Mouse (Mus musculus) limb, embryonic 10.5 days (tissue): ENCODE results near the gene Ahcy. TPM values are rescaled to one million over a fixed set of nuclear protein-coding genes. Genes with fewer than 3 reads are reported as not detected.
A peak's percentile ranks its signal among the peaks of the same experiment; 100 is the strongest.
"Not testable (repeated sequence)": the region's sequence is repeated elsewhere in the genome, so short reads cannot be mapped to it uniquely, and the experiment has no call there.

ENCODE experiments used
- DNase-seq: peaks from one replicate; pipeline ENCODE4 v3.0.0-alpha.2; 2017; ENCODE audit warnings: low spot score
- H3K27ac ChIP-seq: fragments of 300-500 bp; sonication (generic); 2 replicates; pipeline ENCODE4 v1.5.1; 2016; ENCODE audit warnings: mild to moderate bottlenecking
- H3K27me3 ChIP-seq: fragments of 300-500 bp; sonication (generic); 2 replicates; pipeline ENCODE4 v1.6.1; 2016; ENCODE audit warnings: low read depth, mild to moderate bottlenecking; ENCODE audit not compliant: poor library complexity, severe bottlenecking
- H3K36me3 ChIP-seq: fragments of 300-500 bp; sonication (generic); 2 replicates; pipeline ENCODE4 v1.6.1; 2016; ENCODE audit warnings: mild to moderate bottlenecking, moderate library complexity
- H3K4me1 ChIP-seq: fragments of 300-500 bp; sonication (generic); 2 replicates; pipeline ENCODE4 v1.6.1; 2016
- H3K4me3 ChIP-seq: fragments of 300-500 bp; sonication (generic); 2 replicates; pipeline ENCODE4 v1.5.1; 2016; ENCODE audit warnings: mild to moderate bottlenecking, moderate library complexity
- H3K9me3 ChIP-seq: fragments of 300-500 bp; sonication (generic); replicated peaks from 2 replicates; pipeline ENCODE4 v1.6.1; 2016; ENCODE audit warnings: mild to moderate bottlenecking
- WGBS: fragments of 180-500 bp; shearing (Covaris S2); methylation state at CpG from one replicate; pipeline ENCODE4 v1.1.7; 2016; 5-methylcytosine and 5-hydroxymethylcytosine counted together
- polyA plus RNA-seq: library from polyadenylated mRNA; unstranded; fragments of >200 nt; fragmentation: Nextera tagmentation; extraction: Ambion mirVana; gene quantifications from 2 replicates; pipeline ENCODE4 v1.2.1, GENCODE M21; 2016

The Ahcy gene
- polyA plus RNA-seq, 1 experiment from 2014 or later, result 156 TPM

- no peak for DNase-seq
- no peaks in the 10 kb centered on the region for H3K27me3 ChIP-seq
- peaks cover 64% of the 10 kb centered on the region for H3K36me3 ChIP-seq
- no peak overlapping the region for H3K4me3 ChIP-seq
- WGBS, result 75% methylated on average over 1 of the region's 1 CpGs
- H3K9me3 ChIP-seq, result no peaks in the 10 kb centered on the region
- H3K27ac ChIP-seq, result no peak overlapping the region
- peaks cover 26% of the 10 kb centered on the region for H3K4me1 ChIP-seq
Measured at GRCm38 (mm10) chr2:155057361-155057760, 16.9 kb downstream of the Ahcy start.

- 79% methylated on average over 5 of the region's 5 CpGs for WGBS
- Histone ChIP-seq H3K36me3 (peaks cover 58% of the 10 kb centered on the region), H3K9me3 (no peaks in the 10 kb centered on the region), H3K27ac (peak overlapping the region; percentile 67; the same call in 1 of the 2 replicates), H3K27me3 (no peaks in the 10 kb centered on the region), H3K4me3 (no peak overlapping the region), H3K4me1 (peaks cover 38% of the 10 kb centered on the region)
- no peak for DNase-seq
Measured at GRCm38 (mm10) chr2:155056076-155056578, 18.2 kb downstream of the Ahcy start.

- peak overlapping the region; percentile 67; the same call in 1 of the 2 replicates for H3K27ac ChIP-seq
- no peaks in the 10 kb centered on the region for H3K27me3 ChIP-seq
- peaks cover 49% of the 10 kb centered on the region for H3K36me3 ChIP-seq
- DNase-seq, result peak; percentile 55
- no peak overlapping the region for H3K4me3 ChIP-seq
- H3K4me1 ChIP-seq, result peaks cover 51% of the 10 kb centered on the region
- H3K9me3 ChIP-seq, result no peaks in the 10 kb centered on the region
- WGBS, result 29% methylated on average over 3 of the region's 3 CpGs
Measured at GRCm38 (mm10) chr2:155054672-155055071, 19.6 kb downstream of the Ahcy start.

- not testable (repeated sequence) for H3K27ac ChIP-seq, H3K4me3 ChIP-seq, H3K27me3 ChIP-seq, H3K9me3 ChIP-seq, DNase-seq
- Histone ChIP-seq H3K36me3 (peaks cover 41% of the 10 kb centered on the region), H3K4me1 (peaks cover 62% of the 10 kb centered on the region)
- WGBS, result 95% methylated on average over 8 of the region's 8 CpGs
Measured at GRCm38 (mm10) chr2:155053512-155053911, 20.8 kb downstream of the Ahcy start.

DNA sequence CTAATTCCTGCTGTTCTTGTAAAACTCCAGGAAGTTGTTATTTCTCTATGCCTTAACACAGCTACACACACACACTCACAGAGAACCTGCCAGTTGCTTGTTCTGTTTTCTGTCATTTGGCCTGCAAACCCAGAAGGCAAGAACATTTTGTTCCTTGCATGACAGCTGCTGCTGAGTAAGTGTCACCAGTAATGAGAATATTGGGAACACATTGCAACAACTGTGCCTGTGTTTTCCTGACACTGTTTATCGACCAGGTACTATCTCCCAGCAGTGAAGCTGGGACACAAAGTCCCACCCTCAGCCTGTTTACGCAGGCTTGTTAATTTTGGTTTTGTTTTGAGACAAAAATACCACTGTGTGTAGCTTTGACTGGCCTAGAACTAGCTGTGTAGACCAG is 21.6 kb downstream of the Ahcy start:
- peaks cover 68% of the 10 kb centered on the region for H3K4me1 ChIP-seq
- H3K27ac ChIP-seq, result peak overlapping the region; percentile 88; the same call in 1 of the 2 replicates
- H3K36me3 ChIP-seq, result peaks cover 38% of the 10 kb centered on the region
- H3K4me3 ChIP-seq, result no peak overlapping the region
- DNase-seq, result no peak
- no peaks in the 10 kb centered on the region for H3K9me3 ChIP-seq
- no peaks in the 10 kb centered on the region for H3K27me3 ChIP-seq
- 58% methylated on average over 2 of the region's 2 CpGs for WGBS

DNA sequence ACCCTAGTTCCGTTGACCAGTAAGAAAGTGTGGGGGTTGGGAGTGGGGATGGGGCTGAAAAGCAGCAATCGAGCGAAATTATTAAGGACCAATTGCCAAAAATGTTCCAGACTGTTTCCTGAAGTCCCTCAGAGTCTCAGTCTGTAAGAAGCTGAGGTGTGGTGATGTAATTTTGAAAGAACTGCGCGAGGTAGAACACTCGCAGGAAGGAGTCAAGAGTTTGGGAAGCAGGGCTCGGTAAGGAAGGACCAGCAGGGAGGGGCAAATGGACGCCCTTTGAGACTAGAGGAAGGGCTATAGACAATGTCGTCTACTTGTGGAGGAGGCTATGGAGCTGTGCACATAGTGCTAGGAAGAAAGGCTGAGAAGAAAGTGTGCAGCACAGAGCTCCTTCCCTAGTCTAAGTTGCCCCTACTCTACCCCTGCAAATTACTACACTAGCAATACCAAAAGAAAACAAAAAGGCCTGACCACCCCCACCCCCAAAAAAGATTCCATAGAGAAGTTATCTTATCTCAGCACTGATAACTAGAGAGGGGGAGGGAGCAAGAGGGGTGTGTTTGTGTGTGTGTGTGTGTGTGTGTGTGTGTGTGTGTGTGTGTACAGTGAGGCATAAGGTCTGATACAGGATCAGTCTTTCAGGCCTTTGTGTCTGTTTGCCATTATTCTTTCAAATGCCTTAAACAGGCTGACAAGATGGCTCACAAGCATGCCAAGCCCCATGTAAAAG is 22.5 kb downstream of the Ahcy start:
- peaks cover 31% of the 10 kb centered on the region for H3K36me3 ChIP-seq
- no peak for DNase-seq
- H3K27ac ChIP-seq, result peak overlapping the region; percentile 88
- WGBS, result 32% methylated on average over 9 of the region's 9 CpGs
- H3K27me3 ChIP-seq, result no peaks in the 10 kb centered on the region
- peaks cover 77% of the 10 kb centered on the region for H3K4me1 ChIP-seq
- peak overlapping the region; percentile 61 for H3K4me3 ChIP-seq
- no peaks in the 10 kb centered on the region for H3K9me3 ChIP-seq

DNA sequence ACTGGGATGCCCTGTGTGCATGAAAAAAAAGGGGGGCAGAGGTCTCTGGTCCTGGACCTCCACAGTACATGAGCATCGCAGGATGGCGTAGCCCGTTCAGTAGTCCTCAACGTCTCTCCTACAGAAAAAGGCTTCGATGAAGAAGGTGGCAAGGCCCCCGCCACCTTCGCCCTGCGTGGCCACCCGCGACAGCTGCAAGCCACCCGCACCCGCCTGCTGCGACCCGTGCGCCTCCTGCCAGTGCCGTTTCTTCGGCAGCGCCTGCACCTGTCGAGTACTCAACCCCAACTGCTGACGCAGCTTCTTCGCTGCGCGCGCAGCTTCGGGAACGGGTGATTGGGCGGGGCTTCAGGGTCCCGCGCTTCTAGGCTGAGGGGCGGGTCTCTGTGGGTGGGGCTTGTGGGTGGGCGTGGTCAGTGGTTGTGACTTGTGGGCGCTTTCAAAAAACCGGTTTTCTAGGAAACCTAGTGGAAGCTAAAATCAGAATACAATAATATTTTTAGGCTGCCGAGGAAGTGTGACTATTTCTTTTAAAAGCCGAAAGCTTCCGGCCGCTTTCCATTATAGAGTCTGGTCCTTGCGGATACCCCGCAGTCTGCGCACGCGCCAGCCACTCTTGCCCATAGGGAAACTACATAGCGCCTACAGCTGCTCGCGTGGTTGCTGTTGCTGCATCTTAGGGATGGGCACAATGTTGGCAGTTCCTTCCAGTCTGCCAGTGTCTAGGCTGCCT is 23.6 kb downstream of the Ahcy start:
- peak; percentile 99 for DNase-seq
- H3K4me1 ChIP-seq, result peaks cover 68% of the 10 kb centered on the region
- H3K4me3 ChIP-seq, result peak overlapping the region; percentile 61
- H3K27ac ChIP-seq, result peak overlapping the region; percentile 88
- peaks cover 21% of the 10 kb centered on the region for H3K36me3 ChIP-seq
- no peaks in the 10 kb centered on the region for H3K27me3 ChIP-seq
- under 1% methylated on average over 45 of the region's 45 CpGs for WGBS
- no peaks in the 10 kb centered on the region for H3K9me3 ChIP-seq

DNA sequence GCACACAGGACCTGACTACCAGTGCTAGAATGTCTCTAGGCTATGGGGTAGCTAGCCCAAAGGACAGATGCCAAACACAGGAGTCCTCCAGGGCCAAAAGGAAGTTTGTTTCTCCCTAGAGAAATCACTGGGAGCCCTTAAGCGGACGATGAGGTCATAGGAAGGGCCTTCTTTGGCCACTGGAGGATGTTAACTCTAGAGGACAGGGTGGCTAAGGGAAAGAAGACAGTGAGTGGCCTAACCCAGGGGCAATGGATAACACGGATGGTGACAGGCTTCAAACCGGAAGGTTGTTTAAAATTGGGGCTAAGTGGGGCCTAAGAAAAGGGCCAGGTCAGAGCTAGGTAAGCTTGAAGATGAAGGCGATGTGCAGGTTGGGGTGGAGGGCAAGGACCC is 24.2 kb downstream of the Ahcy start:
- Histone ChIP-seq H3K27ac (peak overlapping the region; percentile 88), H3K4me1 (peaks cover 62% of the 10 kb centered on the region), H3K4me3 (peak overlapping the region; percentile 61), H3K27me3 (no peaks in the 10 kb centered on the region), H3K9me3 (no peaks in the 10 kb centered on the region), H3K36me3 (peaks cover 15% of the 10 kb centered on the region)
- 26% methylated on average over 5 of the region's 5 CpGs for WGBS
- no peak for DNase-seq

DNA sequence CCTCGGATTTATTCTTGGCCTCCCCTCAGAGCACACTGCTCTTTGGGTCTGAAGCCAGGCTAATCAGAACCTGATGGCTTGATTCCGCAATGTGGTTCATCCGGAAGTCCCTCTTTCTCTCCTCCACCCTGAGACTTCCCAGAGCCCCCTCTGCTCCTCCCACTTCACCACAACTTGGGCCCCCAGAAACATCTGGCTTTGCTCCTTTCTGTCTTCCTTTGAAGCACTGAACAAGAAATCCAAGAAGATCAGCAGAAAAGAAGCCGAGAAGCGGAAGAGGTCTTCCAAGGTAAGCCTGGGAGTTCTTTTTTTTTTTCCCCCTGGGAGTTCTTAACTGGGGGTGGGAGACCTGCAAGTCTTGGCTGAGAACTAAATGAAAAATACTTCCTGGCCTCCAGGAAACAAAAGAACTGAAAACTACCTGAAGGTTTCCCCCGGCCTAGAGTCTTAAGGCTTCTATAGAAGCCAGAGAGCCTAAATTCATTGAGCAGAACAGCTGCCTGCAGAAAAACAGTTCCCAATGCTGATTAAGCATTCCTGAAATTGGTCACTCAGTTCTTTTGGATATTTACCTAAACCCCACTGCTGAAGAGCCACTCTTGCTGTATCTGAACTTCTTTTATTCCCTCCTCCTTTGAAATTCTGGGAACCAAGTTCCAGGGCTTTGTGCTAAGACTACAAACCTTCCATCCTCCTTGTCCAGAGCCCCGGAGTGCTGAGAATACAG is 26.7 kb downstream of the Ahcy start:
- H3K4me1 ChIP-seq, result peaks cover 60% of the 10 kb centered on the region
- no peaks in the 10 kb centered on the region for H3K27me3 ChIP-seq
- H3K9me3 ChIP-seq, result no peaks in the 10 kb centered on the region
- peak overlapping the region; percentile 61 for H3K4me3 ChIP-seq
- peak overlapping the region; percentile 88 for H3K27ac ChIP-seq
- DNase-seq, result peak; percentile 69
- peaks cover 9% of the 10 kb centered on the region for H3K36me3 ChIP-seq
- 25% methylated on average over 7 of the region's 7 CpGs for WGBS

DNA sequence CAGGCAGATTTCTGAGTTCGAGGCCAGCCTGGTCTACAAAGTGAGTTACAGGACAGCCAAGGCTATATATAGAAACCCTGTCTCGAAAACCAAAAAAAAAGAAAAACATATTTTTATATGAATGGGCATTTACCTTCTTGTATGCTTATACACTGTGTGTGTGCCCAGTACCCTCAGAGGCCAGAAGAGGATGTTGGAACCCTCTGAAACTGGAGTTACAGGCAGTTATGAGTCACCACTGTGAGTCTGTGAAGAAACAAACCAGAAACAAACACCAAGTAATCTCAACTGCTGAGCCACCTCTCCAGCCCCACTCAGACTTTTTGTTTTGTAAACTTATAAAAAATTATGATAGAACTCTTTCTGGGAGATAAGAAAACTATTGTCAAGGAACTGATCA is 27.5 kb downstream of the Ahcy start:
- peaks cover under 1% of the 10 kb centered on the region; the same call in 1 of the 2 replicates for H3K36me3 ChIP-seq
- peak overlapping the region; percentile 88; the same call in 1 of the 2 replicates for H3K27ac ChIP-seq
- WGBS, result 92% methylated on average over 2 of the region's 2 CpGs
- H3K4me3 ChIP-seq, result no peak overlapping the region
- H3K9me3 ChIP-seq, result no peaks in the 10 kb centered on the region
- no peak for DNase-seq
- peaks cover 53% of the 10 kb centered on the region for H3K4me1 ChIP-seq
- no peaks in the 10 kb centered on the region for H3K27me3 ChIP-seq

DNA sequence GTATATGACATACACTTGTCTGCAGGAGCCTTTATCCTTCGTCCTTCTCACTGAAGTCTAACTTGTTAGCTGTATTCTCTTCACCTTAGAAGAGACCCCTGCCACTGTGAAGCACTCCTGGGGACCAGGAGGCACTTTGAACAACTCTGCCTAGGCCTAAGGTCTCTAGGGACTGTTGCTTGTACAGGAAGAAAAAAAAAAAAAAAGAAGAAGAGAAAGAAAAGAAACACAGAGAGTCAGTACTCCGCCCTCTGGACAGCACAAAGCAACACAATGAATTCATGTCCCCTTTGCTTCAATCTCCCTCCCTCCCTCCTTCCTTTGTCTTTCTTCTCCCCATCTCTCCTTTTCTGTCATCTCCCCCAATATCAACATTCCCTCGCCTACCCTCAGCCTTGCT is 29.2 kb downstream of the Ahcy start:
- no peak overlapping the region for H3K4me3 ChIP-seq
- DNase-seq, result no peak
- H3K4me1 ChIP-seq, result peaks cover 44% of the 10 kb centered on the region
- no peak overlapping the region for H3K27ac ChIP-seq
- no peaks in the 10 kb centered on the region for H3K36me3 ChIP-seq
- WGBS, result 88% methylated on average over 3 of the region's 3 CpGs
- H3K27me3 ChIP-seq, result no peaks in the 10 kb centered on the region
- no peaks in the 10 kb centered on the region for H3K9me3 ChIP-seq

- H3K36me3 ChIP-seq, result no peaks in the 10 kb centered on the region
- H3K4me1 ChIP-seq, result peaks cover 40% of the 10 kb centered on the region
- no peak overlapping the region for H3K27ac ChIP-seq
- no peaks in the 10 kb centered on the region for H3K27me3 ChIP-seq
- no peak overlapping the region for H3K4me3 ChIP-seq
- WGBS, result 66% methylated on average over 3 of the region's 3 CpGs
- H3K9me3 ChIP-seq, result no peaks in the 10 kb centered on the region
- DNase-seq, result no peak
Measured at GRCm38 (mm10) chr2:155044542-155044941, 29.8 kb downstream of the Ahcy start.
